Mouse (Mus musculus): ENCODE results near the gene Vmn1r183. TPM values are rescaled to one million over a fixed set of nuclear protein-coding genes. Genes with fewer than 3 reads are reported as not detected.
A peak's percentile ranks its signal among the peaks of the same experiment; 100 is the strongest.
"Not testable (repeated sequence)": the region's sequence is repeated elsewhere in the genome, so short reads cannot be mapped to it uniquely, and the experiment has no call there.

Gene Vmn1r183
- polyA plus RNA-seq (2015; fragmentation: Nextera tagmentation; extraction: Ambion mirVana), result not detected in 2 replicates

DNA sequence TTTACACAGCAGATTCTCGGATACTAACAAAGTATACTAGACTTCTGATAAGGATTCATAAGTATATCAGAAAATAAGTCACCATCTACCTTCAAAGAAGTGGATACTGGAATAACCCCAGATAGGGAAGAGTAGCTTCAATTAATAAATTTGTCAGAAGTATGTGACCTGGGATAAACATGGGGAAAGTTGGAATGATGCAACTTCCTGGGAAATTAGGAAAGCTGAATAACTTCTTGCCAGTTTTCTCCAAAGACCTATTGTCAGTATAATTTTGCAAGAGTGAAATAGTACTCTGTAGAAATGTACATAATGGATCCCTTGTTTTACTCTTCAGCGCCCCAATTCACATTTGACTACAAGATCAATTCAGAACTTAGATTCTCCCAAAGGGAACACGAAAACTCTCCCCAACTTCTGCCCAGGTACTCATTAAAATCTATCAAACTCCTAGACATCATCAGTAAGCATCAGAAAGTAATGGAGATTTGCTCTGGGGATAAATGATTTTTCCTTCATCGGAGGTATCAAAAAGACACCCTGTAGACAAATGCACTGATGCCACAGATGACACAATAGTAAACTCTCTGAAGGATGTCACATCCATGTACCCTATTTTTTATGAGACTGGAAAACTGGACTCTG lies at the start of gene Vmn1r183:
Gene Vmn1r183, plus strand, starts transcription at position 595 of the 645 bp plus-strand sequence.
- Histone ChIP-seq H3K4me2 (replicated peaks; ENCODE audit: low read depth, low read length) (no peak within 1 kb of the TSS), H3K36me3 (ENCODE audit: insufficient read depth, low read length) (no peaks in the 10 kb centered on the region), H3K27ac (ENCODE audit: low read length) (no peak within 1 kb of the TSS), H3K9ac (replicated peaks; ENCODE audit: low read length) (no peak within 1 kb of the TSS), H3K4me1 (ENCODE audit: insufficient read depth, low read length) (no peaks in the 10 kb centered on the region), H3K9me3 (ENCODE audit: low read length) (no peaks in the 10 kb centered on the region), H3K27me3 (ENCODE audit: insufficient read depth, low read length) (no peaks in the 10 kb centered on the region), H3K4me3 (ENCODE audit: low read length) (no peak within 1 kb of the TSS)
- 78% methylated on average over 4 of the region's 4 CpGs for WGBS
- no peak for ATAC-seq (ENCODE audit: low FRiP score, low TSS enrichment)

DNA sequence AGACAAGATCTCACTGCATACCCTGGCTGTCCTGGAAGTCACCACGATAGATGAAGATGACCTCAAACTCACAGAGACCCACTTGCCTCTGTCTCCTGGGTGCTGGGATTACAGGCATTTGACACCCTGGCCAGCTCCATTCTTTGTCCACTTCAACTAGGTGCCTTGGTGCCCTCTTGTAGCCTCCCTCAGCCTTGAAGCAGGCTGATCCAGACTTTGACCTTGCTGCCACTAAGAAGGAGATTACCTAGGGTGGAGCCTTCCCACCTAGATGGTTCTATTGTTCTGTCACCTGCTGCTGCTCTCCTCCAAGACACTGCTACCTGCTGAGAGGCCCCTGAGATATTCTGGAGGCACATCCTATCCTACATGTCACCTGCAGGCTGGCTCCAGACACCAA lies 21.4 kb downstream of the Vmn1r183 start:
- not testable (repeated sequence) for H3K4me1 ChIP-seq (ENCODE audit: insufficient read depth, low read length); H3K4me2 ChIP-seq (replicated peaks; ENCODE audit: low read depth, low read length); ATAC-seq (ENCODE audit: low FRiP score, low TSS enrichment); H3K27me3 ChIP-seq (ENCODE audit: insufficient read depth, low read length); H3K9ac ChIP-seq (replicated peaks; ENCODE audit: low read length); H3K36me3 ChIP-seq (ENCODE audit: insufficient read depth, low read length); H3K9me3 ChIP-seq (ENCODE audit: low read length); H3K27ac ChIP-seq (ENCODE audit: low read length); H3K4me3 ChIP-seq (ENCODE audit: low read length)
- 60% methylated on average over 1 of the region's 1 CpGs for WGBS

DNA sequence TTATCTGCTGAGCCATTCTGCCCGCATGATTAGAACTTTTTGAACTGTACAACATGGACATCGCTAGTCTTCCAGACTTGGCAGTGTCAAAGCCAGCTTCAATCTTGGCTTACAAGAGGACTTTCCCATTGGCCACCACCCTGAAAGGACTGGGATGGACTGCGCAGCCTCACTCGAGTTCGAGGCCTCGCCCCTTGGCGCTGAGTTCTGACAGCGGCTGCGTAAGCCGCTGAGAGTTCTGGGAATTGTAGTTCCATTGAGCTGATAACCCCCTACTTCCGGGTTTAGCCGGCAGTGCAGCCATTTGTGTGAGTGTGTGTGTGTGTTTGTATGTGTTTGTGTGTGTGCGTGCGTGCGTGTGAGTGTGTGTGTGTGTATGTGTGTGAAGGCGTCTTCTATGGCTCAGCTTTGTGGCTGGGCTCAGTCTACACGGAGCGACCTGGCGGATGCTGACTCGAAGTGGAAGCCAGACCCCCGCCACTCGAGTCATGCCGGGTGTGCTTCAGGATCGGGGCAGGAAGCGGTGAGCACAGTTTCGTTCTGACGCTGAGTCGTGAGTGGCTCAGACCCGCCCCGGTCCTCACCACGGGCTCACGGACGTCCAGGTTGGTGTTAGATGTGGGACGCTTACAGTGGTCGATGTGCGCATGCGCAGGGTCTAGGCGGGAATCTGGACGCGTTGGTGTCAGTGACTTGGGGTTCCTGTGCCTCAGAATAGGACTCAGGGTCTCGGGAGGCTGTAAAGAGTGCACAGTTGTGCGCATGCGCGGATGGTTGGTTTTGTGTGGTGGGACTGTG lies 28.8 kb downstream of the Vmn1r183 start, which contains the start of gene Zfp180:
Gene Zfp180, plus strand, starts transcription at position 291 of the 798 bp plus-strand sequence.
- Histone ChIP-seq H3K27ac (ENCODE audit: low read length) (peak within 1 kb of the TSS; percentile 70), H3K4me3 (ENCODE audit: low read length) (peak within 1 kb of the TSS; percentile 58), H3K9ac (replicated peaks; ENCODE audit: low read length) (peak within 1 kb of the TSS; percentile 75), H3K36me3 (ENCODE audit: insufficient read depth, low read length) (peaks cover 17% of the 10 kb centered on the region; the same call in 1 of the 2 replicates), H3K27me3 (ENCODE audit: insufficient read depth, low read length) (no peaks in the 10 kb centered on the region), H3K4me2 (replicated peaks; ENCODE audit: low read depth, low read length) (peak within 1 kb of the TSS; percentile 65), H3K9me3 (ENCODE audit: low read length) (no peaks in the 10 kb centered on the region; the same call in 1 of the 2 replicates), H3K4me1 (ENCODE audit: insufficient read depth, low read length) (peaks cover 13% of the 10 kb centered on the region)
- ATAC-seq (ENCODE audit: low FRiP score, low TSS enrichment), result peak; percentile 97
- WGBS, result 15% methylated on average over 44 of the region's 44 CpGs

DNA sequence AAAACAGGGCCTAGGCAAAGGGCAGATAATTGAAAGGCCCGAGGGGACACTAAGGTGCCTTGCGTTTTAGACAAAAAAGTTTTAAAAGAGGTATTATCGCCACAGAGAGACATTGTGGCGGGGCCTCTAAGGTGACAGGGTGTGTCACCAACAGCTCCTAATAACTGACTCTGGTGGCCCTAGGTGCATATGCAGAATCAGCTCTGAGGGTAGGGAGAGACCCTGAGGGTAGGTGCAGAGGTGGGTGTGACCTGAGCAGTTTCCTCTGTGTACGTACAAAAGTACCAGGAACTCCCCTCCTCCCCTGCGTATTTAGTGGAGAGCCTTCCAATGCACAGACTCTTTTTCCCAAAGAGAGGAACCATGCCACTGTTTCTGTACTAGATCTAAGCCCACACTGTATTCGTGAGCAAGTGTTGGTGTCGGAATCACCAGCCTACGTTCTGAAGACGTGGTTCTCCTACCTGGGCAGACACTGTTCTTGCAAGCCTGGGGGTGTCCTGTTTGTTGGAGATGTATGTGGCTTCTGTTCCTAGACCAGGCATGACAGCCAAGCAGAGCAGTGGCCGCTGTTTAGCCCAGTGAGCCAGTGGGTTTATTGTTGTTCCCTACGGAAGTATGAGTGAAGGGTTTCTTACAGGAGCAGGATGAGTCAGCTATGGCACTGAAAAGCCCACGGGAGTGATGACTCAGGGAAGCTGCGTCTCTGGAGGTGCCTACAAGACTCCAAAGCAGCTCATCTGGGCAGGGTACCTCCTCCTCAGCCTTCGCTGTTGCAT lies 29.6 kb downstream of the Vmn1r183 start:
- H3K36me3 ChIP-seq (ENCODE audit: insufficient read depth, low read length), result peaks cover 26% of the 10 kb centered on the region
- peak overlapping the region; percentile 65 for H3K4me2 ChIP-seq (replicated peaks; ENCODE audit: low read depth, low read length)
- 39% methylated on average over 15 of the region's 15 CpGs for WGBS
- no peaks in the 10 kb centered on the region for H3K27me3 ChIP-seq (ENCODE audit: insufficient read depth, low read length)
- peak overlapping the region; percentile 58 for H3K4me3 ChIP-seq (ENCODE audit: low read length)
- H3K27ac ChIP-seq (ENCODE audit: low read length), result peak overlapping the region; percentile 70
- H3K9ac ChIP-seq (replicated peaks; ENCODE audit: low read length), result peak overlapping the region; percentile 75
- peak; percentile 28 for ATAC-seq (ENCODE audit: low FRiP score, low TSS enrichment)
- peaks cover 13% of the 10 kb centered on the region for H3K4me1 ChIP-seq (ENCODE audit: insufficient read depth, low read length)
- no peaks in the 10 kb centered on the region; the same call in 1 of the 2 replicates for H3K9me3 ChIP-seq (ENCODE audit: low read length)

DNA sequence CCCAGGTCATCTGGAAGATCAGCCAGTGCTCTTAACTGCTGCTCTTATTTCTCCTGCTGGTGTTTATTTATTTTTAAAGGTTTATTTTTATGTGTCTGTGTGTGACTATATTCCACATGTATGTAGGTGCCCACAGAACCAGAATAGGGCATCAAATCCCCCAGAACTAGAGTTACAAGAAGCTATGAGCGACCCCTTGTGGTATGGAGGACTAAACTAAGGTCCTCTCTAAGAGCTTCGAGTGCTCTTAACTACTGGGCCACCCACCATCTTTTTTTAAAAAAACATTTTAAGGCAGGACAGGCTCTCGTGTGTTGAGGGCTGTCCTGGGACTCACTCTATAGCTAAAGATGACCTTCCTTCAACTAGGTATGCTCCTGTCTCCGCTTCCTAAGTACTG lies 33.8 kb downstream of the Vmn1r183 start:
- Histone ChIP-seq H3K27ac (ENCODE audit: low read length) (no peak overlapping the region), H3K4me1 (ENCODE audit: insufficient read depth, low read length) (peaks cover 13% of the 10 kb centered on the region), H3K9me3 (ENCODE audit: low read length) (peaks cover 5% of the 10 kb centered on the region; the same call in 1 of the 2 replicates), H3K9ac (replicated peaks; ENCODE audit: low read length) (no peak overlapping the region), H3K4me2 (replicated peaks; ENCODE audit: low read depth, low read length) (no peak overlapping the region), H3K36me3 (ENCODE audit: insufficient read depth, low read length) (peaks cover 40% of the 10 kb centered on the region), H3K27me3 (ENCODE audit: insufficient read depth, low read length) (no peaks in the 10 kb centered on the region), H3K4me3 (ENCODE audit: low read length) (no peak overlapping the region)
- ATAC-seq (ENCODE audit: low FRiP score, low TSS enrichment), result no peak
- WGBS, result 95% methylated on average over 4 of the region's 4 CpGs

DNA sequence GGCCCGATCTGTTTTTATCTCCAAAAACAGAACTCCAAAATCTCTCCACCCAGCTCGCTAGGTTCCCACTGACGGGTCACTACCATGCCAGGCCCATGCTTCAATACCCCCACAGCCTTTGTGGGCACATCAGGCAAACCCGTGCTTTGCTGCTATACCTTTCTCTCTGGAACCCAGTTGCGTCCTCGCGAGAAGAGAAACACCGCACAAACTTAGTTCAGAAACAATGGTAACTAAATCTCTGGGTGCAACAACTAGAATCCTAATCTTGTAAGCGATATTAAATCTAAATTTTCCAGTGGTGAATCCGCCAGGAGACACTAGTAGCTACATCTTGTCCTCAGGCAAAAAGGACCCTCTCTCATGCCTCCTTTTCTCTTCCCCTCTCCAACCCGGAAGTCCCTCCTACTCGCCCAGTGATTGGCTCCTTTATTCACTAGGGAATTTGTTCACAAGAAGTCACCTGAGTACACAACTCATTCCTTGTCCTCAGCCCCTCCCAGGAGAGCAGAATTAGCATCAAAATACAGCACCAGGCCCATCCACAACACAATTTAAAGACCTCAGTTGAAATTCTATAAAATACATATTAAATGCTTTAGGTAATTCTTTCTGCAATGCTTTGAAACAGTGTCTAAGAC lies 34.6 kb downstream of the Vmn1r183 start:
- no peak overlapping the region for H3K9ac ChIP-seq (replicated peaks; ENCODE audit: low read length)
- no peak overlapping the region for H3K4me3 ChIP-seq (ENCODE audit: low read length)
- no peak overlapping the region for H3K27ac ChIP-seq (ENCODE audit: low read length)
- WGBS, result 96% methylated on average over 12 of the region's 12 CpGs
- H3K4me2 ChIP-seq (replicated peaks; ENCODE audit: low read depth, low read length), result no peak overlapping the region
- H3K36me3 ChIP-seq (ENCODE audit: insufficient read depth, low read length), result peaks cover 40% of the 10 kb centered on the region
- peaks cover 5% of the 10 kb centered on the region; the same call in 1 of the 2 replicates for H3K9me3 ChIP-seq (ENCODE audit: low read length)
- peaks cover 11% of the 10 kb centered on the region for H3K4me1 ChIP-seq (ENCODE audit: insufficient read depth, low read length)
- ATAC-seq (ENCODE audit: low FRiP score, low TSS enrichment), result no peak
- no peaks in the 10 kb centered on the region for H3K27me3 ChIP-seq (ENCODE audit: insufficient read depth, low read length)

DNA sequence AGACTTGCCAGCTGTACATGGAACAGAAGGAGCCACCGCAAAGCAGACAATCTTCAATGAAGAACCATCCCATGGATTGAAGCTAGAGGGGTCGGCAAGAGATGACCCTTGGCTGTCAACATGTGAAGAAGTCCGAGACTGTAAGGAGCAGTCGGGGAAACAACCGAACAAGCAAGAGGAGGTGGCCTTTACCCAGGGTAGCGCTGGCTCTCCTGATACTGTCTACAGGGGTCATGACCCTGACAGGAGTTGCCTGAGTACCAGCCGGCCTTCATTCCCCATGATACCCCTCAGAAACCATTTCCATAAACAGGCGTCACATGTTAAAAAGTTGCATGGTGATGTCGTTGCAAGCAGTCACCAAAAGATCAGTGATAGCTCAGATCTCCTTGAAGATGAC lies 51.3 kb downstream of the Vmn1r183 start:
- ATAC-seq (ENCODE audit: low FRiP score, low TSS enrichment), result no peak
- no peaks in the 10 kb centered on the region for H3K27me3 ChIP-seq (ENCODE audit: insufficient read depth, low read length)

DNA sequence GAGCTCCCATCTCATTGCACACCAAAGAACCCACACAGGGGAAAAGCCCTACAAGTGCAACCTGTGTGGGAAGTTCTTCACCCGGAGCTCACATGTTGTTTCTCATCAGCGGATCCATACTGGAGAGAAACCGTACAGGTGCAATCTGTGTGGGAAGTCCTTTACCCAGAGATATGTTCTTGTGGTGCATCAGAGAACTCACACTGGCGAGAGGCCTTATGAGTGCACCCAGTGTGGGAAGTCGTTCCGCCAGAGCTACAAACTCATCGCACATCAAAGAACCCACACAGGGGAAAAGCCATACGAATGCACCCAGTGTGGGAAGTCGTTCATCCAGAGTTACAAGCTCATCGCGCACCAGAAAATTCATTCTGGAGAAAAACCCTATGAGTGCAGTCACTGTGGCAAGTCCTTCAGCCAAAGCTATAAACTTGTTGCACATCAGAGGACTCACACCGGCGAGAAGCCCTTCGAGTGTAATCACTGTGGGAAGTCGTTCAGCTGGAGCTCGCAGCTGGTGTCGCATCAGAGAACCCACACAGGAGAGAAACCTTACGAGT lies 52.2 kb downstream of the Vmn1r183 start:
- no peak for ATAC-seq (ENCODE audit: low FRiP score, low TSS enrichment)

More for the DNA sequence above, 51.3 kb downstream of the Vmn1r183 start:
- Histone ChIP-seq H3K9me3 (ENCODE audit: low read length) (peaks cover 99% of the 10 kb centered on the region), H3K4me2 (replicated peaks; ENCODE audit: low read depth, low read length) (no peak overlapping the region), H3K36me3 (ENCODE audit: insufficient read depth, low read length) (peaks cover 100% of the 10 kb centered on the region), H3K4me1 (ENCODE audit: insufficient read depth, low read length) (no peaks in the 10 kb centered on the region), H3K4me3 (ENCODE audit: low read length) (no peak overlapping the region), H3K9ac (replicated peaks; ENCODE audit: low read length) (no peak overlapping the region), H3K27ac (ENCODE audit: low read length) (no peak overlapping the region)
- 95% methylated on average over 9 of the region's 9 CpGs for WGBS

DNA sequence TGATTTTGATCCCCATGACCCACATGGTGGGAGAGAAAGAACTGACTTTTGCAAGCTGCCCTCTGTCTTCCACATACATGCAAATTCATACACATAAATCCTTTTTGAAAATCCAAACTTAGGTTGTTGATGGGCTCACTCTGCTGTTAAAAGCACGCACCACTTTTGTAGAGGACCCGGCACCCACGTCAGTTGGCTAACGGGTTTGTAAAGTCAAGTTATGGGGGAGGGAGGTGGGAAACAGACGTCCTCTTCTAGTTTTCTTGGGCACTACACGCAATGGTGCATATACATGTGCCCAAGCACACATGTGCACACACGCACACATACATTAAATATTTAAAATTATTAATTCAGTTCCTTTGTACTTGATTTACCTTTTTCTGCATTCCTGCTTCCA lies 57.8 kb downstream of the Vmn1r183 start:
- no peak overlapping the region for H3K4me2 ChIP-seq (replicated peaks; ENCODE audit: low read depth, low read length)
- peaks cover 41% of the 10 kb centered on the region for H3K9me3 ChIP-seq (ENCODE audit: low read length)
- 0 out of 2 replicates have a peak, but pooled peaks cover 5% of the 10 kb centered on the region for H3K4me1 ChIP-seq (ENCODE audit: insufficient read depth, low read length)
- H3K9ac ChIP-seq (replicated peaks; ENCODE audit: low read length), result no peak overlapping the region
- no peaks in the 10 kb centered on the region for H3K27me3 ChIP-seq (ENCODE audit: insufficient read depth, low read length)
- peaks cover 44% of the 10 kb centered on the region for H3K36me3 ChIP-seq (ENCODE audit: insufficient read depth, low read length)
- WGBS, result 94% methylated on average over 7 of the region's 7 CpGs
- no peak overlapping the region for H3K4me3 ChIP-seq (ENCODE audit: low read length)
- no peak for ATAC-seq (ENCODE audit: low FRiP score, low TSS enrichment)
- no peak overlapping the region for H3K27ac ChIP-seq (ENCODE audit: low read length)

More for the DNA sequence above, 52.2 kb downstream of the Vmn1r183 start:
- Histone ChIP-seq H3K4me2 (replicated peaks; ENCODE audit: low read depth, low read length) (no peak overlapping the region), H3K9ac (replicated peaks; ENCODE audit: low read length) (no peak overlapping the region), H3K4me1 (ENCODE audit: insufficient read depth, low read length) (no peaks in the 10 kb centered on the region), H3K9me3 (ENCODE audit: low read length) (peaks cover 93% of the 10 kb centered on the region), H3K27me3 (ENCODE audit: insufficient read depth, low read length) (no peaks in the 10 kb centered on the region), H3K4me3 (ENCODE audit: low read length) (no peak overlapping the region), H3K36me3 (ENCODE audit: insufficient read depth, low read length) (peaks cover 97% of the 10 kb centered on the region), H3K27ac (ENCODE audit: low read length) (no peak overlapping the region)
- WGBS, result 96% methylated on average over 18 of the region's 18 CpGs
